Mouse (Mus musculus) heart, postnatal 0 days (tissue): ENCODE data around the gene Rfc1.

Source experiments
- CTCF ChIP-seq: IDR thresholded peaks from 2 replicates; pipeline ENCODE4 v1.5.1; 2016; ENCODE audit warnings: antibody characterized with exemption, control low read depth, low read depth
- EP300 ChIP-seq: IDR thresholded peaks from 2 replicates; pipeline ENCODE4 v1.6.1; 2016; ENCODE audit warnings: antibody characterized with exemption, low read depth

DNA sequence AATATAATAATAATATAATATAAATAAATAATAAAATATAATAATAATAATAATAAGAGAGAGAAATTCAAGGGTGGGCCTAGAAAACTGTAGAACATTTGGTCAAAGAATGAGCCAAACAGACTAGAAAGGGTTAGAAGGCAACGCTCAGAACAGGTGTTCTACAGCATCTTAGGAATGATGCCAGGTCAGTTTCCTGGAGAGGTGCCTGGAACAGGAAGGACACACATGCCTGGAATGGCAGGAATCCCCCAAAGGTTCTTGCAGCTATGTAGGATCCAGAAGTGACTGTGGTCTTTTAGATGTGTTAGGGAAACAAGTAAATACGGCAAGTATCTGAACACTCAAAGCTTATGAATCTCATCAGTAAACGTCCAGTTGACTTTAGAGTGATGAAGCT, 11.2 kb downstream of the Rfc1 start:
- TF ChIP-seq CTCF (no peak), EP300 (no peak)
